Mouse (Mus musculus) heart, embryonic 13.5 days (tissue): ENCODE data around the gene Hspb6. TPM values are rescaled to one million over a fixed set of nuclear protein-coding genes. Genes with fewer than 3 reads are reported as not detected.
A peak's percentile ranks its signal among the peaks of the same experiment; 100 is the strongest.

Experiments used
- ATAC-seq: fragments of 200-750 bp; cut with Nextera tagmentation; 2 replicates; pipeline ENCODE4 v1.8.0; 2017; ENCODE audit warnings: moderate TSS enrichment; ENCODE audit not compliant: insufficient number of reproducible peaks, low FRiP score, low TSS enrichment; ENCODE audit errors: extremely low read depth
- H3K27ac ChIP-seq: fragments of 300-500 bp; sonication (generic); replicated peaks from 2 replicates; pipeline ENCODE4 v1.5.1; 2015; ENCODE audit warnings: moderate library complexity, mild to moderate bottlenecking, inconsistent platforms
- H3K27me3 ChIP-seq: fragments of 300-500 bp; sonication (generic); replicated peaks from 2 replicates; pipeline ENCODE4 v1.6.1; 2015; ENCODE audit warnings: mild to moderate bottlenecking, inconsistent platforms
- H3K36me3 ChIP-seq: fragments of 300-500 bp; sonication (generic); 2 replicates; pipeline ENCODE4 v1.6.1; 2015; ENCODE audit warnings: mild to moderate bottlenecking, inconsistent platforms
- H3K4me1 ChIP-seq: fragments of 300-500 bp; sonication (generic); 2 replicates; pipeline ENCODE4 v1.6.1; 2015; ENCODE audit warnings: inconsistent platforms
- H3K4me2 ChIP-seq: fragments of 300-500 bp; sonication (generic); 2 replicates; pipeline ENCODE4 v1.6.1; 2015; ENCODE audit warnings: inconsistent platforms, mild to moderate bottlenecking, moderate library complexity
- H3K4me3 ChIP-seq: fragments of 300-500 bp; sonication (generic); 2 replicates; pipeline ENCODE4 v1.5.1; 2015; ENCODE audit warnings: moderate library complexity, mild to moderate bottlenecking, inconsistent platforms
- H3K9ac ChIP-seq: fragments of 300-500 bp; sonication (generic); 2 replicates; pipeline ENCODE4 v1.6.1; 2015; ENCODE audit warnings: inconsistent platforms, mild to moderate bottlenecking, moderate library complexity
- H3K9me3 ChIP-seq: fragments of 300-500 bp; sonication (generic); 2 replicates; pipeline ENCODE4 v1.6.1; 2016; ENCODE audit warnings: inconsistent platforms
- WGBS: fragments of 180-500 bp; shearing (Covaris S2); methylation state at CpG from one replicate; pipeline ENCODE4 v1.1.7; 2015; ENCODE audit warnings: mixed read lengths; 5-methylcytosine and 5-hydroxymethylcytosine counted together
- microRNA-seq: library from miRNA; unstranded; fragments of <30 nt; microRNA quantifications from one replicate; pipeline ENCODE4, GENCODE M21; 2016
- polyA plus RNA-seq: library from polyadenylated mRNA; unstranded; fragments of >200 nt; fragmentation: Nextera tagmentation; extraction: Ambion mirVana; gene quantifications from 2 replicates; pipeline ENCODE4 v1.2.1, GENCODE M21; 2015

Gene Hspb6
- polyA plus RNA-seq, 1 experiment from 2014 or later, result 76.6 TPM

GRCm38 (mm10) chr7:30599933-30600353 is 48.0 kb downstream of the Hspb6 start:
- under 1% methylated on average over 16 of the region's 16 CpGs for WGBS
- peaks cover 15% of the 10 kb centered on the region for H3K4me1 ChIP-seq
- no peak overlapping the region for H3K27ac ChIP-seq
- H3K9me3 ChIP-seq, result no peaks in the 10 kb centered on the region
- no peaks in the 10 kb centered on the region for H3K36me3 ChIP-seq
- H3K4me3 ChIP-seq, result no peak overlapping the region
- H3K27me3 ChIP-seq, result peaks cover 23% of the 10 kb centered on the region
- H3K4me2 ChIP-seq, result peak overlapping the region; percentile 49
- ATAC-seq, result peak; percentile 85
- H3K9ac ChIP-seq, result 0 out of 2 replicates have a peak overlapping the region, but pooled peaks have one; percentile 21

GRCm38 (mm10) chr7:30600651-30601050 is 48.7 kb downstream of the Hspb6 start:
- Histone ChIP-seq H3K36me3 (no peaks in the 10 kb centered on the region), H3K4me1 (peaks cover 15% of the 10 kb centered on the region), H3K27ac (no peak overlapping the region), H3K27me3 (peaks cover 16% of the 10 kb centered on the region), H3K9ac (peak overlapping the region; percentile 21; the same call in 1 of the 2 replicates), H3K4me2 (peak overlapping the region; percentile 49; the same call in 1 of the 2 replicates), H3K9me3 (no peaks in the 10 kb centered on the region), H3K4me3 (no peak overlapping the region)
- 55% methylated on average over 7 of the region's 7 CpGs for WGBS
- ATAC-seq, result no peak

- Histone ChIP-seq H3K27ac (no peak overlapping the region), H3K9ac (no peak overlapping the region), H3K4me1 (peaks cover 15% of the 10 kb centered on the region), H3K36me3 (no peaks in the 10 kb centered on the region), H3K4me3 (no peak overlapping the region), H3K27me3 (0 out of 2 replicates have a peak, but pooled peaks cover 5% of the 10 kb centered on the region), H3K4me2 (no peak overlapping the region), H3K9me3 (no peaks in the 10 kb centered on the region)
- WGBS, result 27% methylated on average over 3 of the region's 3 CpGs
- no peak for ATAC-seq
Measured at GRCm38 (mm10) chr7:30602583-30602982, 50.6 kb downstream of the Hspb6 start.

- WGBS, result 41% methylated on average over 8 of the region's 8 CpGs
- ATAC-seq, result no peak
- no peak overlapping the region for H3K27ac ChIP-seq
- no peaks in the 10 kb centered on the region for H3K36me3 ChIP-seq
- 0 out of 2 replicates have a peak, but pooled peaks cover 3% of the 10 kb centered on the region for H3K27me3 ChIP-seq
- peaks cover 18% of the 10 kb centered on the region for H3K4me1 ChIP-seq
- no peak overlapping the region for H3K9ac ChIP-seq
- no peak overlapping the region for H3K4me2 ChIP-seq
- no peaks in the 10 kb centered on the region for H3K9me3 ChIP-seq
- H3K4me3 ChIP-seq, result no peak overlapping the region
Measured at GRCm38 (mm10) chr7:30604424-30604823, 52.4 kb downstream of the Hspb6 start.

GRCm38 (mm10) chr7:30604944-30605343 is 53.0 kb downstream of the Hspb6 start:
- Histone ChIP-seq H3K9ac (no peak overlapping the region), H3K9me3 (no peaks in the 10 kb centered on the region), H3K4me1 (peaks cover 18% of the 10 kb centered on the region), H3K4me3 (no peak overlapping the region), H3K36me3 (no peaks in the 10 kb centered on the region), H3K27me3 (0 out of 2 replicates have a peak, but pooled peaks cover 3% of the 10 kb centered on the region), H3K4me2 (no peak overlapping the region), H3K27ac (no peak overlapping the region)
- no peak for ATAC-seq
- 76% methylated on average over 8 of the region's 8 CpGs for WGBS

Small RNA genes within 50 kb of the gene (microRNA-seq; reads per million reads assigned to microRNA genes)
- gene Gm38670, result 2.0 reads per million, percentile 3 among the genes with 10 or more reads in this experiment
- gene Mir3569, result not detected

Other genes with a start within 250 kb of the Hspb6 start
- gene Alkbh6, start 243.5 kb upstream of the Hspb6 start, polyA plus RNA-seq, result 60.5 and 66.1 TPM in 2 replicates
- 18.3 and 20.2 TPM in 2 replicates for gene Syne4, start 237.4 kb upstream of the Hspb6 start, polyA plus RNA-seq
- gene E130208F15Rik, start 230.4 kb upstream of the Hspb6 start, polyA plus RNA-seq, result 2.5 and 3.3 TPM in 2 replicates
- gene Sdhaf1, start 228.3 kb upstream of the Hspb6 start, polyA plus RNA-seq, result 14.6 and 15.1 TPM in 2 replicates
- 1.9 TPM in 2 replicates for gene Lrfn3, start 189.4 kb upstream of the Hspb6 start, polyA plus RNA-seq
- gene Tyrobp, start 138.4 kb upstream of the Hspb6 start, polyA plus RNA-seq, result 27.8 and 28.7 TPM in 2 replicates
- gene Hcst, start 132.3 kb upstream of the Hspb6 start, polyA plus RNA-seq, result 0.66 and 0.90 TPM in 2 replicates
- 1.2 and 1.4 TPM in 2 replicates for gene Nfkbid, start 130.4 kb upstream of the Hspb6 start, polyA plus RNA-seq
- 26.8 and 29.5 TPM in 2 replicates for gene Aplp1, start 106.6 kb upstream of the Hspb6 start, polyA plus RNA-seq
- gene Kirrel2, start 94.5 kb upstream of the Hspb6 start, polyA plus RNA-seq, result 0.45 and 0.49 TPM in 2 replicates
- 0.12 TPM in 1 of 2 replicates, not detected in the other for gene Nphs1, start 93.9 kb upstream of the Hspb6 start, polyA plus RNA-seq
- 0.13 and 1.0 TPM in 2 replicates for gene Prodh2, start 58.6 kb upstream of the Hspb6 start, polyA plus RNA-seq
- 8.0 and 9.3 TPM in 2 replicates for gene Arhgap33, start 17.1 kb upstream of the Hspb6 start, polyA plus RNA-seq
- 8.7 and 9.6 TPM in 2 replicates for gene Proser3, start 121 bp downstream of the Hspb6 start, polyA plus RNA-seq
- 31.0 and 36.9 TPM in 2 replicates for gene Lin37, start 7.7 kb downstream of the Hspb6 start, polyA plus RNA-seq
- 85.6 and 92.3 TPM in 2 replicates for gene U2af1l4, start 11.1 kb downstream of the Hspb6 start, polyA plus RNA-seq
- 7.4 and 8.4 TPM in 2 replicates for gene Gm49396, start 11.2 kb downstream of the Hspb6 start, polyA plus RNA-seq
- 114 and 116 TPM in 2 replicates for gene Psenen, start 11.4 kb downstream of the Hspb6 start, polyA plus RNA-seq
- gene Igflr1, start 13.2 kb downstream of the Hspb6 start, polyA plus RNA-seq, result 3.5 and 3.6 TPM in 2 replicates
- gene Kmt2b, start 36.5 kb downstream of the Hspb6 start, polyA plus RNA-seq, result 4.4 and 5.7 TPM in 2 replicates
- gene Zbtb32, start 46.7 kb downstream of the Hspb6 start, polyA plus RNA-seq, result 0.13 and 0.19 TPM in 2 replicates
- gene Upk1a, start 60.7 kb downstream of the Hspb6 start, polyA plus RNA-seq, result 0.33 and 0.37 TPM in 2 replicates
- 1,963 and 2,109 TPM in 2 replicates for gene Cox6b1, start 74.0 kb downstream of the Hspb6 start, polyA plus RNA-seq
- gene Etv2, start 83.7 kb downstream of the Hspb6 start, polyA plus RNA-seq, result 0.33 and 0.37 TPM in 2 replicates
- gene Rbm42, start 98.1 kb downstream of the Hspb6 start, polyA plus RNA-seq, result 79.5 and 88.4 TPM in 2 replicates
- gene Haus5, start 112.8 kb downstream of the Hspb6 start, polyA plus RNA-seq, result 30.1 and 32.3 TPM in 2 replicates
- not detected in 2 replicates for gene Pmis2, start 119.4 kb downstream of the Hspb6 start, polyA plus RNA-seq
- 1.9 TPM in 2 replicates for gene 2200002J24Rik, start 146.7 kb downstream of the Hspb6 start, polyA plus RNA-seq
- gene Atp4a, start 160.0 kb downstream of the Hspb6 start, polyA plus RNA-seq, result 0.46 and 1.0 TPM in 2 replicates
- gene Tmem147, start 177.4 kb downstream of the Hspb6 start, polyA plus RNA-seq, result 165 and 182 TPM in 2 replicates
- 0.20 and 0.64 TPM in 2 replicates for gene Gapdhs, start 191.5 kb downstream of the Hspb6 start, polyA plus RNA-seq
- gene Sbsn, start 199.3 kb downstream of the Hspb6 start, polyA plus RNA-seq, result 0.47 and 0.68 TPM in 2 replicates
- gene Dmkn, start 211.6 kb downstream of the Hspb6 start, polyA plus RNA-seq, result 0.71 and 1.2 TPM in 2 replicates
- 0.41 and 0.53 TPM in 2 replicates for gene Krtdap, start 235.7 kb downstream of the Hspb6 start, polyA plus RNA-seq